Mouse (Mus musculus): ENCODE data around the gene Lrrc27.

Lrrc27 gene

GRCm38 (mm10) chr7:139246931-139247880 is 34.4 kb downstream of the Lrrc27 start:
- DNase-seq (ENCODE audit: low spot score): no peak

GRCm38 (mm10) chr7:139247881-139248614 is 35.3 kb downstream of the Lrrc27 start, which contains the start of gene Pwwp2b:
Gene Pwwp2b (plus strand): TSS chr7:139248482.
- peak; percentile 69 for DNase-seq (ENCODE audit: low spot score)

GRCm38 (mm10) chr7:139248615-139249405 is 36.0 kb downstream of the Lrrc27 start:
- DNase-seq (ENCODE audit: low spot score): no peak

GRCm38 (mm10) chr7:139249406-139250210 is 36.8 kb downstream of the Lrrc27 start:
- DNase-seq (ENCODE audit: low spot score): no peak

- no peak for DNase-seq (ENCODE audit: low spot score)
These were observed 39.1 kb downstream of the Lrrc27 start for GRCm38 (mm10) chr7:139251881-139252301.

GRCm38 (mm10) chr7:139252566-139252965 is 39.8 kb downstream of the Lrrc27 start:
- no peak for DNase-seq (ENCODE audit: low spot score)

GRCm38 (mm10) chr7:139252986-139253385 is 40.2 kb downstream of the Lrrc27 start:
- no peak for DNase-seq (ENCODE audit: low spot score)

GRCm38 (mm10) chr7:139253462-139253861 is 40.7 kb downstream of the Lrrc27 start:
- no peak for DNase-seq (ENCODE audit: low spot score)

GRCm38 (mm10) chr7:139254626-139255025 is 41.8 kb downstream of the Lrrc27 start:
- DNase-seq (ENCODE audit: low spot score): no peak

- no peak for DNase-seq (ENCODE audit: low spot score)
These were observed 45.2 kb downstream of the Lrrc27 start for GRCm38 (mm10) chr7:139257752-139258542.

GRCm38 (mm10) chr7:139264337-139264736 is 51.5 kb downstream of the Lrrc27 start:
- no peak for DNase-seq (ENCODE audit: low spot score)

GRCm38 (mm10) chr7:139265634-139266033 is 52.8 kb downstream of the Lrrc27 start:
- no peak for DNase-seq (ENCODE audit: low spot score)

- no peak for DNase-seq (ENCODE audit: low spot score)
These were observed 53.6 kb downstream of the Lrrc27 start for GRCm38 (mm10) chr7:139266431-139266830.

- DNase-seq (ENCODE audit: low spot score): no peak
These were observed 54.4 kb downstream of the Lrrc27 start for GRCm38 (mm10) chr7:139266886-139267870.

GRCm38 (mm10) chr7:139270738-139271137 is 58.0 kb downstream of the Lrrc27 start:
- DNase-seq (ENCODE audit: low spot score): no peak

- DNase-seq (ENCODE audit: low spot score): no peak
These were observed 59.1 kb downstream of the Lrrc27 start for GRCm38 (mm10) chr7:139271871-139272270.

- DNase-seq (ENCODE audit: low spot score): no peak
These were observed 60.0 kb downstream of the Lrrc27 start for GRCm38 (mm10) chr7:139272639-139273396.

GRCm38 (mm10) chr7:139273397-139273719 is 60.6 kb downstream of the Lrrc27 start:
- no peak for DNase-seq (ENCODE audit: low spot score)
